Mouse (Mus musculus) kidney, embryonic 14.5 days (tissue): Measurements from ENCODE around the gene Rhoa. TPM values are rescaled to one million over a fixed set of nuclear protein-coding genes. Genes with fewer than 3 reads are reported as not detected.

Experiments used
- ATAC-seq: fragments of 200-750 bp; cut with Nextera tagmentation; 2 replicates; pipeline ENCODE4 v1.8.0; 2017; ENCODE audit warnings: moderate number of reproducible peaks, mild to moderate bottlenecking, moderate TSS enrichment, moderate library complexity; ENCODE audit not compliant: low FRiP score, low TSS enrichment
- H3K27ac ChIP-seq: fragments of 300-500 bp; sonication (generic); 2 replicates; pipeline ENCODE4 v1.5.1; 2014; ENCODE audit warnings: low read depth, mild to moderate bottlenecking, low read length, moderate library complexity, mixed read lengths
- H3K27me3 ChIP-seq: fragments of 300-500 bp; sonication (generic); 2 replicates; pipeline ENCODE4 v1.6.1; 2014; ENCODE audit warnings: mild to moderate bottlenecking, low read length; ENCODE audit not compliant: control insufficient read depth, insufficient read depth
- H3K36me3 ChIP-seq: fragments of 300-500 bp; sonication (generic); 2 replicates; pipeline ENCODE4 v1.6.1; 2014; ENCODE audit warnings: low read length, mixed read lengths; ENCODE audit not compliant: control insufficient read depth, insufficient read depth
- H3K4me1 ChIP-seq: fragments of 300-500 bp; sonication (generic); 2 replicates; pipeline ENCODE4 v1.6.1; 2014; ENCODE audit warnings: low read length, mixed read lengths; ENCODE audit not compliant: control insufficient read depth, insufficient read depth
- H3K4me2 ChIP-seq: fragments of 300-500 bp; sonication (generic); replicated peaks from 2 replicates; pipeline ENCODE4 v1.6.1; 2014; ENCODE audit warnings: low read depth, mild to moderate bottlenecking, low read length
- H3K4me3 ChIP-seq: fragments of 300-500 bp; sonication (generic); 2 replicates; pipeline ENCODE4 v1.5.1; 2014; ENCODE audit warnings: mild to moderate bottlenecking, low read length
- H3K9ac ChIP-seq: fragments of 300-500 bp; sonication (generic); 2 replicates; pipeline ENCODE4 v1.6.1; 2014; ENCODE audit warnings: low read depth, mild to moderate bottlenecking, low read length, moderate library complexity
- H3K9me3 ChIP-seq: fragments of 300-500 bp; sonication (generic); 2 replicates; pipeline ENCODE4 v1.6.1; 2016; ENCODE audit warnings: low read length; ENCODE audit not compliant: control insufficient read depth
- WGBS: fragments of 180-500 bp; shearing (Covaris S2); extraction: QIAGEN DNeasy Blood & Tissue Kit; methylation state at CpG from one replicate; pipeline ENCODE4 v1.1.7; 2014; 5-methylcytosine and 5-hydroxymethylcytosine counted together
- polyA plus RNA-seq: library from polyadenylated mRNA; unstranded; fragments of >200 nt; fragmentation: Nextera tagmentation; extraction: Ambion mirVana; gene quantifications from 2 replicates; pipeline ENCODE4 v1.2.1, GENCODE M21; 2014

The Rhoa gene
- polyA plus RNA-seq, 1 experiment from 2014 or later: 317 TPM

DNA sequence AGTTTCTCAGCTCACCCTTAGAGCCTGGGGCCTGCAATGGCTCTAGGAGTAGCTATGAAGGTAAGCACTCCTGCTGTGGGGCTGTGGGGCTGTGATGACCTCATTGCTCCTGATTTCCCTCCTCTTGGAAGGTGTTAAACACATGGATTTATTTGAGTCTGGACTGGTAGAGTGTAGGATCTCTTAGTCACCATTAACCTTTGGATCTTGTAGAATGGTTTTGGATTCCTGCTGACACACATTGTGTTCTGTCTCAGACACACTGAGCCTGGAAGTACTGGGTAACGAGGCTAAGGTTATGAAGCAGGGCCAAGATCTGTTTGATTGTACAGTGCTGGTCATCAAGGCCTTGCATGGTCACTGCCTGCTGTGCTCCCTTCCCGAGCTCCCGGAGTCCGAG, 73.4 kb downstream of the Rhoa start:
- Histone ChIP-seq H3K9ac (no peak overlapping the region), H3K4me3 (no peak overlapping the region), H3K36me3 (peaks cover 89% of the 10 kb centered on the region), H3K4me2 (no peak overlapping the region), H3K9me3 (no peaks in the 10 kb centered on the region), H3K27ac (no peak overlapping the region), H3K27me3 (no peaks in the 10 kb centered on the region), H3K4me1 (no peaks in the 10 kb centered on the region)
- ATAC-seq: no peak
- WGBS: 92% methylated on average over 4 of the region's 4 CpGs

DNA sequence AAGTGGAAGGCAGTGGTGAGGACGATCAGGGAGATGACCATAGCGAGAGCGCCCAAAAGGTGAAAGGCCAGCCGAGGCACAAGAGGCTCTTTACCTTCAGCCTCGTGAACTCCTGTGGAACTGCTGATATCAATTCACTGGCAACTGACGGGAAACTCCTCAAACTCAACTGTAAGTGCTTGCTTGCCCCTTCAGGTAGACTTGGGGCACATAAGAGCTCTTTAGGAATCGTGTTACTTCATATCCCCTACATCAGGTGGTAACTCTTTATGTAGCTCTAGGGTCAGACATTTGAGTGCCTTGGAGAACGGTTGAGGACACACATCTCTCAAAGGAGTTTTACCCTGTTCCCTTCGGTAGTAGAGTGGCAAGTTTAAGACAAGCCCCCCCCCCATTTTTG, 75.5 kb downstream of the Rhoa start:
- no peak overlapping the region for H3K4me2 ChIP-seq
- peaks cover 89% of the 10 kb centered on the region for H3K36me3 ChIP-seq
- no peaks in the 10 kb centered on the region for H3K27me3 ChIP-seq
- H3K4me3 ChIP-seq: no peak overlapping the region
- H3K4me1 ChIP-seq: no peaks in the 10 kb centered on the region
- ATAC-seq: no peak
- WGBS: 95% methylated on average over 9 of the region's 9 CpGs
- no peak overlapping the region for H3K27ac ChIP-seq
- no peak overlapping the region for H3K9ac ChIP-seq
- no peaks in the 10 kb centered on the region for H3K9me3 ChIP-seq

DNA sequence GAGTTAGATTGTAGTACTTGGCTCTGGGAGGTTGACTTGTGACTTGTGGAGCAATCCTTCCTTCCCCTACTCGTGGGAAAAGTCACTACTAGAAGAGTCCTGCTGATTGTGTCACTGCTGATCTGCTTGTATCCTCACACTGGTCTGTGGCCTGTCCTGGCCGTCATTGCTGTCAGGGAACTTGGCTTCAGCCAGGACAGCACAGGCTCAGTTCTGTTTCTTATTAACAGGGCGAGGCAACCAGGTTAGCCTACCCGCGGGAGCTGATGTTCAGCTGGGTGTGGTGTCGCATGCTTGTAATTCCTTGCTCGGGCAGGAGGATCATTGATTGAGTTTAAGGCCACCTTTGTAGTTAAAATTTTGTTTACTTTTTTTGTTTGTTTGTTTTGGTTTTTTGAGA, 79.1 kb downstream of the Rhoa start:
- Histone ChIP-seq H3K9ac (no peak overlapping the region), H3K9me3 (no peaks in the 10 kb centered on the region), H3K36me3 (peaks cover 90% of the 10 kb centered on the region), H3K4me2 (no peak overlapping the region), H3K27me3 (no peaks in the 10 kb centered on the region), H3K4me3 (no peak overlapping the region), H3K4me1 (no peaks in the 10 kb centered on the region), H3K27ac (no peak overlapping the region)
- no peak for ATAC-seq
- WGBS: 84% methylated on average over 7 of the region's 7 CpGs

DNA sequence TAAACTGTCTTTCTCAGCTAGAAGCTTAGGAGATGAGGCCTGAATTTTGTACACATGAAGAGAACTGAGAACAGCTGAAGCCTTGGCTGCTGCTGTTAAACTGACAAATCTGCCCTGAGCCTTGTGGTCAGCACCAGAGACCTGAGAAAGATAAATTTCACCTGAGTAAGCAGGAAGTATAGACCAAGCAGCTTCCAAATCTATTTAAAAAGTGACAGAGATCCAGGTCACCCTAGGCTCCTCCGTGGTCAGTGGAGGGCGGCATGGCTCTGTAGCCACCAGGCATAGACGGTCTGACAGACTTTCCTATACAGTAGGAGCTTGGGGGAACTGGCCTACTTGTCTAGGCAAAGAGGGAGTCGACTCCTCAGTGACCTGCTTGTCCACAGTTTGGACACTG, 80.9 kb downstream of the Rhoa start:
- no peak for ATAC-seq
- Histone ChIP-seq H3K9ac (no peak overlapping the region), H3K4me3 (no peak overlapping the region), H3K4me2 (no peak overlapping the region), H3K27me3 (no peaks in the 10 kb centered on the region), H3K4me1 (no peaks in the 10 kb centered on the region), H3K27ac (no peak overlapping the region), H3K36me3 (peaks cover 88% of the 10 kb centered on the region), H3K9me3 (no peaks in the 10 kb centered on the region)
- 86% methylated on average over 4 of the region's 4 CpGs for WGBS

Other genes with a start within 250 kb of the Rhoa start
- gene Mst1, start 225.7 kb upstream of the Rhoa start, polyA plus RNA-seq: not detected in 2 replicates
- 20.0 and 30.9 TPM in 2 replicates for gene Rnf123, start 222.8 kb upstream of the Rhoa start, polyA plus RNA-seq
- gene Apeh, start 211.5 kb upstream of the Rhoa start, polyA plus RNA-seq: 55.2 and 57.8 TPM in 2 replicates
- 0.76 and 0.77 TPM in 2 replicates for gene Bsn, start 115.7 kb upstream of the Rhoa start, polyA plus RNA-seq
- gene Dag1, start 42.2 kb upstream of the Rhoa start, polyA plus RNA-seq: 60.7 and 129 TPM in 2 replicates
- 40.2 and 42.4 TPM in 2 replicates for gene Nicn1, start 15.7 kb upstream of the Rhoa start, polyA plus RNA-seq
- gene Amt, start 9.3 kb upstream of the Rhoa start, polyA plus RNA-seq: 30.8 and 35.1 TPM in 2 replicates
- gene Tcta, start within 50 bp of the Rhoa start, polyA plus RNA-seq: 26.6 and 27.8 TPM in 2 replicates
- gene Gpx1, start 32.8 kb downstream of the Rhoa start, polyA plus RNA-seq: 654 and 725 TPM in 2 replicates
- 62.1 and 114 TPM in 2 replicates for gene Usp4, start 41.7 kb downstream of the Rhoa start, polyA plus RNA-seq
- 0.36 and 0.79 TPM in 2 replicates for gene 1700102P08Rik, start 86.7 kb downstream of the Rhoa start, polyA plus RNA-seq
- 1.8 and 2.9 TPM in 2 replicates for gene Ccdc36, start 122.4 kb downstream of the Rhoa start, polyA plus RNA-seq
- not detected in 2 replicates for gene BC048562, start 130.4 kb downstream of the Rhoa start, polyA plus RNA-seq
- gene Ccdc71, start 154.4 kb downstream of the Rhoa start, polyA plus RNA-seq: 50.7 and 54.7 TPM in 2 replicates
- gene Klhdc8b, start 155.5 kb downstream of the Rhoa start, polyA plus RNA-seq: 21.6 and 22.9 TPM in 2 replicates
- gene Lamb2, start 173.6 kb downstream of the Rhoa start, polyA plus RNA-seq: 21.5 and 31.9 TPM in 2 replicates
- gene Usp19, start 184.5 kb downstream of the Rhoa start, polyA plus RNA-seq: 45.4 and 69.4 TPM in 2 replicates
- gene Qars, start 201.6 kb downstream of the Rhoa start, polyA plus RNA-seq: 99.1 and 117 TPM in 2 replicates
- gene Qrich1, start 210.7 kb downstream of the Rhoa start, polyA plus RNA-seq: 91.0 and 139 TPM in 2 replicates